Mouse (Mus musculus): Measurements from ENCODE around the gene Hfe2. TPM values are rescaled to one million over a fixed set of nuclear protein-coding genes. Genes with fewer than 3 reads are reported as not detected.

Hfe2 gene
- polyA plus RNA-seq, 1 experiment: not detected

GRCm38 (mm10) chr3:96524028-96524810, 753 bp upstream of the Hfe2 start:
- no peak overlapping the region for H3K4me3 ChIP-seq (ENCODE audit: insufficient read depth, low read depth, low read length)
- WGBS: 76% methylated on average over 12 of the region's 12 CpGs
- H3K27ac ChIP-seq (ENCODE audit: insufficient read depth, low read depth, low read length): no peak overlapping the region
- TF ChIP-seq POLR2A (IDR thresholded peaks at IDR 0.05; ENCODE audit: insufficient read depth, low read depth, low read length) (no peak), CTCF (IDR thresholded peaks at IDR 0.05; ENCODE audit: insufficient read depth, low read depth, low read length) (no peak)
- peaks cover 8% of the 10 kb centered on the region for H3K4me1 ChIP-seq (ENCODE audit: control insufficient read depth, insufficient read depth, low read length)

- WGBS: 76% methylated on average over 10 of the region's 11 CpGs
- no peak overlapping the region for H3K4me3 ChIP-seq (ENCODE audit: insufficient read depth, low read depth, low read length)
- H3K27ac ChIP-seq (ENCODE audit: insufficient read depth, low read depth, low read length): no peak overlapping the region
- peaks cover 8% of the 10 kb centered on the region for H3K4me1 ChIP-seq (ENCODE audit: control insufficient read depth, insufficient read depth, low read length)
- no peak for TF ChIP-seq CTCF (IDR thresholded peaks at IDR 0.05; ENCODE audit: insufficient read depth, low read depth, low read length)
- TF ChIP-seq POLR2A (IDR thresholded peaks at IDR 0.05; ENCODE audit: insufficient read depth, low read depth, low read length): no peak
Observed at GRCm38 (mm10) chr3:96526013-96526762, 1.2 kb downstream of the Hfe2 start.

GRCm38 (mm10) chr3:96526864-96527542, 2.0 kb downstream of the Hfe2 start:
- H3K4me3 ChIP-seq (ENCODE audit: insufficient read depth, low read depth, low read length): peak overlapping the region; percentile 14
- peaks cover 8% of the 10 kb centered on the region for H3K4me1 ChIP-seq (ENCODE audit: control insufficient read depth, insufficient read depth, low read length)
- TF ChIP-seq POLR2A (IDR thresholded peaks at IDR 0.05; ENCODE audit: insufficient read depth, low read depth, low read length): no peak
- no peak for TF ChIP-seq CTCF (IDR thresholded peaks at IDR 0.05; ENCODE audit: insufficient read depth, low read depth, low read length)
- 5% methylated on average over 44 of the region's 44 CpGs for WGBS
- H3K27ac ChIP-seq (ENCODE audit: insufficient read depth, low read depth, low read length): no peak overlapping the region

- no peak for TF ChIP-seq POLR2A (IDR thresholded peaks at IDR 0.05; ENCODE audit: insufficient read depth, low read depth, low read length)
- TF ChIP-seq CTCF (IDR thresholded peaks at IDR 0.05; ENCODE audit: insufficient read depth, low read depth, low read length): no peak
- Histone ChIP-seq H3K4me3 (ENCODE audit: insufficient read depth, low read depth, low read length) (no peak overlapping the region), H3K27ac (ENCODE audit: insufficient read depth, low read depth, low read length) (no peak overlapping the region), H3K4me1 (ENCODE audit: control insufficient read depth, insufficient read depth, low read length) (peaks cover 8% of the 10 kb centered on the region)
- 74% methylated on average over 9 of the region's 9 CpGs for WGBS
Observed at GRCm38 (mm10) chr3:96528506-96528905, 3.5 kb downstream of the Hfe2 start.

GRCm38 (mm10) chr3:96532050-96532449, 7.1 kb downstream of the Hfe2 start:
- 76% methylated on average over 7 of the region's 7 CpGs for WGBS
- no peak overlapping the region for H3K4me3 ChIP-seq (ENCODE audit: insufficient read depth, low read depth, low read length)
- H3K4me1 ChIP-seq (ENCODE audit: control insufficient read depth, insufficient read depth, low read length): peaks cover 4% of the 10 kb centered on the region
- H3K27ac ChIP-seq (ENCODE audit: insufficient read depth, low read depth, low read length): no peak overlapping the region
- no peak for TF ChIP-seq CTCF (IDR thresholded peaks at IDR 0.05; ENCODE audit: insufficient read depth, low read depth, low read length)

GRCm38 (mm10) chr3:96534300-96534699, 9.3 kb downstream of the Hfe2 start:
- 53% methylated on average over 2 of the region's 2 CpGs for WGBS
- Histone ChIP-seq H3K27ac (ENCODE audit: insufficient read depth, low read depth, low read length) (no peak overlapping the region), H3K4me3 (ENCODE audit: insufficient read depth, low read depth, low read length) (no peak overlapping the region), H3K4me1 (ENCODE audit: control insufficient read depth, insufficient read depth, low read length) (no peaks in the 10 kb centered on the region)
- TF ChIP-seq CTCF (IDR thresholded peaks at IDR 0.05; ENCODE audit: insufficient read depth, low read depth, low read length) (no peak), POLR2A (IDR thresholded peaks at IDR 0.05; ENCODE audit: insufficient read depth, low read depth, low read length) (no peak)

- H3K4me3 ChIP-seq (ENCODE audit: insufficient read depth, low read depth, low read length): no peak overlapping the region
- WGBS: 93% methylated on average over 2 of the region's 2 CpGs
- no peak for TF ChIP-seq POLR2A (IDR thresholded peaks at IDR 0.05; ENCODE audit: insufficient read depth, low read depth, low read length)
- no peak for TF ChIP-seq CTCF (IDR thresholded peaks at IDR 0.05; ENCODE audit: insufficient read depth, low read depth, low read length)
Observed at GRCm38 (mm10) chr3:96539316-96539715, 14.3 kb downstream of the Hfe2 start.

GRCm38 (mm10) chr3:96540740-96541139, 15.8 kb downstream of the Hfe2 start:
- TF ChIP-seq CTCF (IDR thresholded peaks at IDR 0.05; ENCODE audit: insufficient read depth, low read depth, low read length) (no peak), POLR2A (IDR thresholded peaks at IDR 0.05; ENCODE audit: insufficient read depth, low read depth, low read length) (no peak)
- H3K27ac ChIP-seq (ENCODE audit: insufficient read depth, low read depth, low read length): no peak overlapping the region
- 74% methylated on average over 6 of the region's 6 CpGs for WGBS
- H3K4me3 ChIP-seq (ENCODE audit: insufficient read depth, low read depth, low read length): no peak overlapping the region
- H3K4me1 ChIP-seq (ENCODE audit: control insufficient read depth, insufficient read depth, low read length): no peaks in the 10 kb centered on the region

More at GRCm38 (mm10) chr3:96539316-96539715, 14.3 kb downstream of the Hfe2 start:
- no peaks in the 10 kb centered on the region for H3K4me1 ChIP-seq (ENCODE audit: control insufficient read depth, insufficient read depth, low read length)
- no peak overlapping the region for H3K27ac ChIP-seq (ENCODE audit: insufficient read depth, low read depth, low read length)
